Mouse (Mus musculus): Measurements from ENCODE around the gene Oasl2. TPM values are rescaled to one million over a fixed set of nuclear protein-coding genes. Genes with fewer than 3 reads are reported as not detected.
"Not testable (repeated sequence)": the region's sequence is repeated elsewhere in the genome, so short reads cannot be mapped to it uniquely, and the experiment has no call there.

Oasl2 gene
- polyA plus RNA-seq, 2 experiments: 1.6 to 1.7 TPM

DNA sequence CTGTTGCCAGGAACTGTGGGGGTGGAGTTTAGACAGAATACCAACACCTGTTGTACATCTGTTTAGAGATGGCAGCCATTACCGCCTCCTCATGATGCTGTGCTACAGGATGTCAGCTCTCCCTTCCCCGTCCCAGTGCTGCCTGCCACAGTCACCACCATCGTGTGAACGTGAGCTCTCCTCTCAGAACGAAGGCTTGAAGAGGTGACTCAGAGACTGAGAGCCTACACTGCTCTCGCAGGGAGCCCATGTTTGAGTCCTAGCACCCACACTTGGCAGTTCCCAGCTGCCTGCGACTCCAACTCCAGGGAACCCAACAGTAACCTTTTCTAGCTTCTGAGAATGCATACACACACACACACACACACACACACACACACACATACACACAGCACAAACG is 18.1 kb downstream of the Oasl2 start:
- DNase-seq (ENCODE audit: low spot score): peak; percentile 33
- H3K27me3 ChIP-seq (ENCODE audit: control insufficient read depth, insufficient read depth, low read length): no peaks in the 10 kb centered on the region
- no peak overlapping the region for H3K27ac ChIP-seq (replicated peaks; ENCODE audit: low read depth, low read length)
- WGBS: 52% methylated on average over 8 of the region's 8 CpGs
- H3K9me3 ChIP-seq (ENCODE audit: control insufficient read depth, low read length): no peaks in the 10 kb centered on the region
- TF ChIP-seq POLR2A (IDR thresholded peaks at IDR 0.05; ENCODE audit: borderline replicate concordance, extremely low read depth, insufficient read depth, insufficient read length): no peak
- no peak overlapping the region for H3K4me2 ChIP-seq (replicated peaks; ENCODE audit: low read depth, low read length, severe bottlenecking)
- H3K4me3 ChIP-seq (replicated peaks; ENCODE audit: low read length): no peak overlapping the region
- H3K4me1 ChIP-seq (ENCODE audit: control insufficient read depth, insufficient read depth, low read length): no peaks in the 10 kb centered on the region
- H3K9ac ChIP-seq (ENCODE audit: low read depth, low read length, severe bottlenecking): no peak overlapping the region
- no peak for ATAC-seq (ENCODE audit: low FRiP score, low read depth)
- no peaks in the 10 kb centered on the region for H3K36me3 ChIP-seq (ENCODE audit: control insufficient read depth, insufficient read depth, low read length)

GRCm38 (mm10) chr5:114915854-114916253 is 19.1 kb downstream of the Oasl2 start:
- Histone ChIP-seq H3K27ac (replicated peaks; ENCODE audit: low read depth, low read length) (no peak overlapping the region), H3K36me3 (ENCODE audit: control insufficient read depth, insufficient read depth, low read length) (no peaks in the 10 kb centered on the region), H3K4me1 (ENCODE audit: control insufficient read depth, insufficient read depth, low read length) (no peaks in the 10 kb centered on the region), H3K27me3 (ENCODE audit: control insufficient read depth, insufficient read depth, low read length) (no peaks in the 10 kb centered on the region), H3K4me2 (replicated peaks; ENCODE audit: low read depth, low read length, severe bottlenecking) (no peak overlapping the region), H3K9me3 (ENCODE audit: control insufficient read depth, low read length) (no peaks in the 10 kb centered on the region), H3K9ac (ENCODE audit: low read depth, low read length, severe bottlenecking) (no peak overlapping the region), H3K4me3 (replicated peaks; ENCODE audit: low read length) (no peak overlapping the region)
- ATAC-seq (ENCODE audit: low FRiP score, low read depth) (no peak), DNase-seq (ENCODE audit: low spot score) (no peak)
- TF ChIP-seq POLR2A (IDR thresholded peaks at IDR 0.05; ENCODE audit: borderline replicate concordance, extremely low read depth, insufficient read depth, insufficient read length): no peak
- WGBS: 81% methylated on average over 5 of the region's 5 CpGs

DNA sequence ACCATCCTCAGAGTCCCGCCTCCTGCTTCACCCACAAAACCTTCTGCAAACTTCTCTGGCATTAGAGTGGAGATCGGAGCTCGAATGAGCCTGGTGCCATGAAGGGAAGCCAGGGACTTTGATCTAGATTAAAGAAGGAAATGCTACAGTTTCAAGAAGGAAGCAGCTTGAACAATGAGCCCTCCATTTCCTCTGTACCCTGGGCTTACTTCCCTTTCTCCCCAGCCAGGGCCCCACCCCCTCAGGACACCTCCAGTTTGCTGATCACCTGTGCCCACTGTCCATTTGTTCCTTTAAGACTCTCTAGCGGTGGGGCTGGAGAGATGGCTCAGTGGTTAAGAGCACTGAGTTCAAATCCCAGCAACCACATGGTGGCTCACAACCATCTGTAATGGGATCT is 20.0 kb downstream of the Oasl2 start:
- WGBS: 95% methylated on average over 4 of the region's 4 CpGs
- Histone ChIP-seq H3K9me3 (ENCODE audit: control insufficient read depth, low read length) (no peaks in the 10 kb centered on the region), H3K36me3 (ENCODE audit: control insufficient read depth, insufficient read depth, low read length) (no peaks in the 10 kb centered on the region), H3K4me3 (replicated peaks; ENCODE audit: low read length) (no peak overlapping the region), H3K4me1 (ENCODE audit: control insufficient read depth, insufficient read depth, low read length) (no peaks in the 10 kb centered on the region), H3K27me3 (ENCODE audit: control insufficient read depth, insufficient read depth, low read length) (no peaks in the 10 kb centered on the region), H3K27ac (replicated peaks; ENCODE audit: low read depth, low read length) (no peak overlapping the region), H3K4me2 (replicated peaks; ENCODE audit: low read depth, low read length, severe bottlenecking) (no peak overlapping the region), H3K9ac (ENCODE audit: low read depth, low read length, severe bottlenecking) (no peak overlapping the region)
- DNase-seq (ENCODE audit: low spot score): no peak
- TF ChIP-seq POLR2A (IDR thresholded peaks at IDR 0.05; ENCODE audit: borderline replicate concordance, extremely low read depth, insufficient read depth, insufficient read length): no peak
- no peak for ATAC-seq (ENCODE audit: low FRiP score, low read depth)

DNA sequence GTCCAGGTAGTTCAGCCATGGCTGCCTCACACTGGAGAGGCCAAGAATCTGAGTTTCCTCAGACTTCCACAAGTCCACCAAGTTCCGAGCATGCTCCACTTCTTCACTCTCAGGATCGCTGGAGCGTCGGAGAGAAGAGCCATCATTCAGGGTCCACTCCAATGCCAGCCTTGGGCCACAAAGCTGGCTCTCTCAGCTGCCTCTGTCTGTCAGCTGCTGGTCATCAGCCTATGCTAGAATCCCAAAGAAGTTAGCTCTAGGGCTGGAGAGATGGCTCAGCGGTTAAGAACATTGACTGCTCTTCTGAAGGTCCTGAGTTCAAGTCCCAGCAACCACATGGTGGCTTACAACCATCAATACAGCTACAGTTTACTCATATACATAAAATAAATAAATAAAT is 20.6 kb downstream of the Oasl2 start:
- H3K4me1 ChIP-seq (ENCODE audit: control insufficient read depth, insufficient read depth, low read length); H3K36me3 ChIP-seq (ENCODE audit: control insufficient read depth, insufficient read depth, low read length); H3K9me3 ChIP-seq (ENCODE audit: control insufficient read depth, low read length); H3K4me3 ChIP-seq (replicated peaks; ENCODE audit: low read length); ATAC-seq (ENCODE audit: low FRiP score, low read depth); DNase-seq (ENCODE audit: low spot score); H3K27me3 ChIP-seq (ENCODE audit: control insufficient read depth, insufficient read depth, low read length); H3K4me2 ChIP-seq (replicated peaks; ENCODE audit: low read depth, low read length, severe bottlenecking); H3K27ac ChIP-seq (replicated peaks; ENCODE audit: low read depth, low read length); H3K9ac ChIP-seq (ENCODE audit: low read depth, low read length, severe bottlenecking): not testable (repeated sequence)
- WGBS: 93% methylated on average over 5 of the region's 5 CpGs

- Histone ChIP-seq H3K9me3 (ENCODE audit: control insufficient read depth, low read length) (no peaks in the 10 kb centered on the region), H3K27me3 (ENCODE audit: control insufficient read depth, insufficient read depth, low read length) (no peaks in the 10 kb centered on the region), H3K4me1 (ENCODE audit: control insufficient read depth, insufficient read depth, low read length) (peaks cover 7% of the 10 kb centered on the region; the same call in 1 of the 2 replicates), H3K27ac (replicated peaks; ENCODE audit: low read depth, low read length) (no peak overlapping the region), H3K4me2 (replicated peaks; ENCODE audit: low read depth, low read length, severe bottlenecking) (no peak overlapping the region), H3K36me3 (ENCODE audit: control insufficient read depth, insufficient read depth, low read length) (no peaks in the 10 kb centered on the region), H3K9ac (ENCODE audit: low read depth, low read length, severe bottlenecking) (no peak overlapping the region), H3K4me3 (replicated peaks; ENCODE audit: low read length) (no peak overlapping the region)
- TF ChIP-seq POLR2A (IDR thresholded peaks at IDR 0.05; ENCODE audit: borderline replicate concordance, extremely low read depth, insufficient read depth, insufficient read length): no peak
- no peak for DNase-seq (ENCODE audit: low spot score)
- ATAC-seq (ENCODE audit: low FRiP score, low read depth): no peak
- WGBS: 67% methylated on average over 19 of the region's 19 CpGs
Measured at GRCm38 (mm10) chr5:114921551-114922365, 25.0 kb downstream of the Oasl2 start.
